Mouse (Mus musculus): ENCODE measurements around the gene Nlgn2. TPM values are rescaled to one million over a fixed set of nuclear protein-coding genes. Genes with fewer than 3 reads are reported as not detected.
A peak's percentile ranks its signal among the peaks of the same experiment; 100 is the strongest.

The Nlgn2 gene
- polyA plus RNA-seq, 1 experiment: 2.4 TPM

GRCm38 (mm10) chr11:69836703-69837576 is 644 bp downstream of the Nlgn2 start:
- Histone ChIP-seq H3K36me3 (ENCODE audit: control insufficient read depth, insufficient read depth, low read length) (no peaks in the 10 kb centered on the region), H3K27ac (ENCODE audit: control insufficient read depth, insufficient read depth, low read depth, low read length) (no peak overlapping the region), H3K4me1 (ENCODE audit: control insufficient read depth, insufficient read depth, low read length) (peaks cover 39% of the 10 kb centered on the region), H3K27me3 (ENCODE audit: control insufficient read depth, insufficient read depth, low read length) (no peaks in the 10 kb centered on the region), H3K4me3 (ENCODE audit: control insufficient read depth, low read depth, low read length) (peak overlapping the region; percentile 63)
- TF ChIP-seq POLR2A (IDR thresholded peaks at IDR 0.05; ENCODE audit: control insufficient read depth, low read depth, low read length): no peak
- TF ChIP-seq CTCF (IDR thresholded peaks at IDR 0.05; ENCODE audit: control insufficient read depth, insufficient read depth, insufficient replicate concordance, low read depth, low read length): no peak

- no peak overlapping the region for H3K27ac ChIP-seq (ENCODE audit: control insufficient read depth, insufficient read depth, low read depth, low read length)
- peaks cover 39% of the 10 kb centered on the region for H3K4me1 ChIP-seq (ENCODE audit: control insufficient read depth, insufficient read depth, low read length)
- TF ChIP-seq POLR2A (IDR thresholded peaks at IDR 0.05; ENCODE audit: control insufficient read depth, low read depth, low read length): no peak
- TF ChIP-seq CTCF (IDR thresholded peaks at IDR 0.05; ENCODE audit: control insufficient read depth, insufficient read depth, insufficient replicate concordance, low read depth, low read length): no peak
- no peaks in the 10 kb centered on the region for H3K27me3 ChIP-seq (ENCODE audit: control insufficient read depth, insufficient read depth, low read length)
- no peaks in the 10 kb centered on the region for H3K36me3 ChIP-seq (ENCODE audit: control insufficient read depth, insufficient read depth, low read length)
- no peak overlapping the region for H3K4me3 ChIP-seq (ENCODE audit: control insufficient read depth, low read depth, low read length)
Observed at GRCm38 (mm10) chr11:69835966-69836335, 1.6 kb downstream of the Nlgn2 start.

GRCm38 (mm10) chr11:69835326-69835965 is 2.1 kb downstream of the Nlgn2 start:
- Histone ChIP-seq H3K4me1 (ENCODE audit: control insufficient read depth, insufficient read depth, low read length) (peaks cover 39% of the 10 kb centered on the region), H3K36me3 (ENCODE audit: control insufficient read depth, insufficient read depth, low read length) (no peaks in the 10 kb centered on the region), H3K27me3 (ENCODE audit: control insufficient read depth, insufficient read depth, low read length) (no peaks in the 10 kb centered on the region), H3K4me3 (ENCODE audit: control insufficient read depth, low read depth, low read length) (no peak overlapping the region), H3K27ac (ENCODE audit: control insufficient read depth, insufficient read depth, low read depth, low read length) (no peak overlapping the region)
- TF ChIP-seq CTCF (IDR thresholded peaks at IDR 0.05; ENCODE audit: control insufficient read depth, insufficient read depth, insufficient replicate concordance, low read depth, low read length): no peak
- TF ChIP-seq POLR2A (IDR thresholded peaks at IDR 0.05; ENCODE audit: control insufficient read depth, low read depth, low read length): no peak

GRCm38 (mm10) chr11:69834001-69834549 is 3.5 kb downstream of the Nlgn2 start:
- Histone ChIP-seq H3K4me1 (ENCODE audit: control insufficient read depth, insufficient read depth, low read length) (peaks cover 39% of the 10 kb centered on the region), H3K4me3 (ENCODE audit: control insufficient read depth, low read depth, low read length) (peak overlapping the region; percentile 57), H3K36me3 (ENCODE audit: control insufficient read depth, insufficient read depth, low read length) (no peaks in the 10 kb centered on the region), H3K27me3 (ENCODE audit: control insufficient read depth, insufficient read depth, low read length) (no peaks in the 10 kb centered on the region), H3K27ac (ENCODE audit: control insufficient read depth, insufficient read depth, low read depth, low read length) (peak overlapping the region; percentile 2; the same call in 1 of the 2 replicates)
- TF ChIP-seq POLR2A (IDR thresholded peaks at IDR 0.05; ENCODE audit: control insufficient read depth, low read depth, low read length): peak; percentile 34; the same call in 1 of the 2 replicates
- no peak for TF ChIP-seq CTCF (IDR thresholded peaks at IDR 0.05; ENCODE audit: control insufficient read depth, insufficient read depth, insufficient replicate concordance, low read depth, low read length)

- peak overlapping the region; percentile 57 for H3K4me3 ChIP-seq (ENCODE audit: control insufficient read depth, low read depth, low read length)
- peaks cover 35% of the 10 kb centered on the region for H3K4me1 ChIP-seq (ENCODE audit: control insufficient read depth, insufficient read depth, low read length)
- no peaks in the 10 kb centered on the region for H3K36me3 ChIP-seq (ENCODE audit: control insufficient read depth, insufficient read depth, low read length)
- TF ChIP-seq CTCF (IDR thresholded peaks at IDR 0.05; ENCODE audit: control insufficient read depth, insufficient read depth, insufficient replicate concordance, low read depth, low read length) (no peak), POLR2A (IDR thresholded peaks at IDR 0.05; ENCODE audit: control insufficient read depth, low read depth, low read length) (no peak)
- H3K27ac ChIP-seq (ENCODE audit: control insufficient read depth, insufficient read depth, low read depth, low read length): no peak overlapping the region; the same call in 1 of the 2 replicates
- no peaks in the 10 kb centered on the region for H3K27me3 ChIP-seq (ENCODE audit: control insufficient read depth, insufficient read depth, low read length)
Observed at GRCm38 (mm10) chr11:69833554-69833953, 4.0 kb downstream of the Nlgn2 start.

- no peaks in the 10 kb centered on the region for H3K36me3 ChIP-seq (ENCODE audit: control insufficient read depth, insufficient read depth, low read length)
- no peak overlapping the region for H3K4me3 ChIP-seq (ENCODE audit: control insufficient read depth, low read depth, low read length)
- H3K27me3 ChIP-seq (ENCODE audit: control insufficient read depth, insufficient read depth, low read length): no peaks in the 10 kb centered on the region
- TF ChIP-seq POLR2A (IDR thresholded peaks at IDR 0.05; ENCODE audit: control insufficient read depth, low read depth, low read length) (no peak), CTCF (IDR thresholded peaks at IDR 0.05; ENCODE audit: control insufficient read depth, insufficient read depth, insufficient replicate concordance, low read depth, low read length) (no peak)
- H3K4me1 ChIP-seq (ENCODE audit: control insufficient read depth, insufficient read depth, low read length): peaks cover 4% of the 10 kb centered on the region
- no peak overlapping the region for H3K27ac ChIP-seq (ENCODE audit: control insufficient read depth, insufficient read depth, low read depth, low read length)
Observed at GRCm38 (mm10) chr11:69828832-69829231, 8.8 kb downstream of the Nlgn2 start.

GRCm38 (mm10) chr11:69823456-69823855 is 14.1 kb downstream of the Nlgn2 start:
- H3K27me3 ChIP-seq (ENCODE audit: control insufficient read depth, insufficient read depth, low read length): no peaks in the 10 kb centered on the region
- TF ChIP-seq POLR2A (IDR thresholded peaks at IDR 0.05; ENCODE audit: control insufficient read depth, low read depth, low read length) (no peak), CTCF (IDR thresholded peaks at IDR 0.05; ENCODE audit: control insufficient read depth, insufficient read depth, insufficient replicate concordance, low read depth, low read length) (no peak)
- H3K27ac ChIP-seq (ENCODE audit: control insufficient read depth, insufficient read depth, low read depth, low read length): no peak overlapping the region
- H3K36me3 ChIP-seq (ENCODE audit: control insufficient read depth, insufficient read depth, low read length): no peaks in the 10 kb centered on the region
- no peak overlapping the region for H3K4me3 ChIP-seq (ENCODE audit: control insufficient read depth, low read depth, low read length)
- H3K4me1 ChIP-seq (ENCODE audit: control insufficient read depth, insufficient read depth, low read length): no peaks in the 10 kb centered on the region
